Mouse (Mus musculus) liver, embryonic 16.5 days (tissue): ENCODE results near the gene 4930455H04Rik. TPM values are rescaled to one million over a fixed set of nuclear protein-coding genes. Genes with fewer than 3 reads are reported as not detected.
A peak's percentile ranks its signal among the peaks of the same experiment; 100 is the strongest.

Source experiments
- ATAC-seq: fragments of 200-750 bp; cut with Nextera tagmentation; 2 replicates; pipeline ENCODE4 v1.8.0; 2017; ENCODE audit warnings: low read depth, mild to moderate bottlenecking, moderate number of reproducible peaks, moderate library complexity
- H3K27ac ChIP-seq: fragments of 300-500 bp; sonication (generic); 2 replicates; pipeline ENCODE4 v1.5.1; 2014; ENCODE audit warnings: mild to moderate bottlenecking, low read length
- H3K27me3 ChIP-seq: fragments of 300-500 bp; sonication (generic); 2 replicates; pipeline ENCODE4 v1.6.1; 2014; ENCODE audit warnings: low read depth, low read length, mixed read lengths; ENCODE audit not compliant: control insufficient read depth, insufficient read depth
- H3K36me3 ChIP-seq: fragments of 300-500 bp; sonication (generic); 2 replicates; pipeline ENCODE4 v1.6.1; 2014; ENCODE audit warnings: mild to moderate bottlenecking; ENCODE audit not compliant: control insufficient read depth, insufficient read depth
- H3K4me1 ChIP-seq: fragments of 300-500 bp; sonication (generic); 2 replicates; pipeline ENCODE4 v1.6.1; 2014; ENCODE audit warnings: low read depth, low read length, mixed read lengths; ENCODE audit not compliant: control insufficient read depth
- H3K4me2 ChIP-seq: fragments of 300-500 bp; sonication (generic); 2 replicates; pipeline ENCODE4 v1.6.1; 2014; ENCODE audit warnings: low read depth, low read length, mixed read lengths
- H3K4me3 ChIP-seq: fragments of 300-500 bp; sonication (generic); 2 replicates; pipeline ENCODE4 v1.5.1; 2014; ENCODE audit warnings: low read depth, mild to moderate bottlenecking, low read length
- H3K9ac ChIP-seq: fragments of 300-500 bp; sonication (generic); 2 replicates; pipeline ENCODE4 v1.6.1; 2014; ENCODE audit warnings: low read depth, low read length
- H3K9me3 ChIP-seq: fragments of 300-500 bp; sonication (generic); replicated peaks from 2 replicates; pipeline ENCODE4 v1.6.1; 2016; ENCODE audit warnings: low read length; ENCODE audit not compliant: control insufficient read depth
- WGBS: fragments of 180-500 bp; shearing (Covaris S2); extraction: QIAGEN DNeasy Blood & Tissue Kit; methylation state at CpG from one replicate; pipeline ENCODE4 v1.1.7; 2014; ENCODE audit not compliant: insufficient replicate concordance; 5-methylcytosine and 5-hydroxymethylcytosine counted together
- polyA plus RNA-seq: library from polyadenylated mRNA; unstranded; fragments of >200 nt; fragmentation: Nextera tagmentation; extraction: Ambion mirVana; gene quantifications from 2 replicates; pipeline ENCODE4 v1.2.1, GENCODE M21; 2015

The 4930455H04Rik gene
- polyA plus RNA-seq, 1 experiment from 2014 or later = not detected

DNA sequence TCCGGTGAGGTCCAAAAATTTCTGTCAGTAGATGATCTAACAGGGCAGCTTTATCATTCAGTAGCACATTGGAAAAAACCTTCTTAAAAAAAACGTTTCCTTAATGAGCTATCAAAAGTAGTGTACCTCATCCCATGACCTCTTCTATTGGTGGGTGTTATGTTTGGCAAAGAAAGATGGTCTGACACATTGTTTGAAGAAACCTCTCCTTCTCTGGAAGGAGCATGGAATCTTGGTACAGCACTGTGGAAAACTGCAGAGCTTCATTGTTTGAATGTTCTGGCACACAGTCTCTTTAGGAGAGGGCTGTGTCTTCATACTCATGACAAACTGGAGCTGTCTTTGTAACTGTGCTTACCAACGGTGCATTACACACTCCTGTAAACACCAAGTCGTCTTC lies 4.9 kb upstream of the 4930455H04Rik start:
- no peak overlapping the region for H3K4me2 ChIP-seq
- H3K9me3 ChIP-seq = no peaks in the 10 kb centered on the region
- no peak overlapping the region for H3K27ac ChIP-seq
- H3K4me3 ChIP-seq = no peak overlapping the region
- no peak for ATAC-seq
- no peaks in the 10 kb centered on the region for H3K36me3 ChIP-seq
- H3K27me3 ChIP-seq = no peaks in the 10 kb centered on the region
- H3K9ac ChIP-seq = no peak overlapping the region
- 53% methylated on average over 4 of the region's 4 CpGs for WGBS
- no peaks in the 10 kb centered on the region for H3K4me1 ChIP-seq

DNA sequence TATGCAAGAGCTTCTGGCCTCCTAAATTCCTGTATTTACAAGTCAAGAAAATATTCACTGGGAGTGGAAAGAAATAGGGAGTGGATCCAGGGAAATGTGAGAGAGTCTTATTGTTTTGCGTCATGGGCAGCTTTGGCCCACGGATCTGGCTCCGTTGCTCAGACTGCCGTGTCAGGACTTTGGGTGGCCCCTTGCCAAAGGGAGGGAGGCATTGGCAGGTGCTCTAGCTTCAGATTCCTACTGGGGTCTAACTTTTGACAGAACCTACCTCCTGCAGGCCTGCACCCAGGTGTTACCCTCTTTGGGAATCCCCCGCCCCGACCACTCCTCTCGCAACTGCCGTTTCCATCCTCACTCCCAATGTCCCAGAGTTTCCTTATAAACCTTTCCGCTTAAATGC lies 3.6 kb upstream of the 4930455H04Rik start:
- WGBS = 86% methylated on average over 9 of the region's 9 CpGs
- Histone ChIP-seq H3K27me3 (no peaks in the 10 kb centered on the region), H3K9ac (no peak overlapping the region), H3K4me1 (no peaks in the 10 kb centered on the region), H3K4me2 (no peak overlapping the region), H3K27ac (no peak overlapping the region), H3K9me3 (no peaks in the 10 kb centered on the region), H3K4me3 (no peak overlapping the region), H3K36me3 (no peaks in the 10 kb centered on the region)
- ATAC-seq = no peak

DNA sequence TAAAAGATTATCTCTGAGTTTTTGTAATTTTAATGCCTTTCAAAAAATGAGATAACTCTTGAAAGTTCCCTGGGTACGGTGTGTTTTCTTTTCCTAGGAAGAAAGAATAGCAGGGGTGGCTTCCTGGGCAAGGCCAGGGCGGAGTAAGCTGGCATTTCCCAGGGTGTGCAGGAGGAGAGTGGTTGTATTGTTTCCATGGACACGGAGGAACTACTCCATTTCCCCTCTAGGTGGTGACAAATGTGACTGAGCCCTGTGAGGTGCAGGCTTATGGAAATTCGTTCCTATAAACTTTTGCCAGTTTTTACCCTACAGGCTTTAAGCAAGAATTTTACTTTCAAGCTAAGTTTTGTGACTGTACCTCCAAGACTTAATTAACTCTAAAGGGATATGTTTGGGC lies 1.8 kb upstream of the 4930455H04Rik start:
- 9% methylated on average over 4 of the region's 4 CpGs for whole genome bisulfite sequencing
- Histone ChIP-seq H3K4me2 (no peak overlapping the region), H3K9ac (no peak overlapping the region), H3K4me1 (no peaks in the 10 kb centered on the region), H3K4me3 (no peak overlapping the region), H3K36me3 (no peaks in the 10 kb centered on the region), H3K27ac (no peak overlapping the region), H3K27me3 (no peaks in the 10 kb centered on the region), H3K9me3 (no peaks in the 10 kb centered on the region)
- ATAC-seq = peak; percentile 59; the same call in 1 of the 2 replicates

DNA sequence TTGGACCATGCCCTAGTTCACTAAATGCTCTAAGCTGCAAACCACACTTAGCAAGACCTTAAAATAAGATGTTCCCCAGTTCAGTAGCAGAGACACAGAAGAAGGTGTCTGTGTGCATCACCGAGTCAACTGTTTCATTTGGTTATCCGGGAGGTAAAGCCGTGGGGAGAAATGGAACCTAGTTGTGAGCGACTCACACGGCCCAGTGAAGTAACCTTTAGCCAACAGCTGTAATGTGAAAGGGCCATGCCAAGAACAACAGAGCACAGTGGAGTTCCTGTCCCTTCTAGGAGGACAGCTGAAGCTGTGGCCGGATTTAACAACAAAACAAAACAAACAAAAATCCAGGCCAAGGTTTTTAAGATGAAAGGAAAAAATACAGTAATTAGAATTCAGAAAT lies 1.3 kb upstream of the 4930455H04Rik start:
- peak overlapping the region; percentile 27; the same call in 1 of the 2 replicates for H3K4me3 ChIP-seq
- H3K9me3 ChIP-seq = no peaks in the 10 kb centered on the region
- H3K27me3 ChIP-seq = no peaks in the 10 kb centered on the region
- 52% methylated on average over 6 of the region's 6 CpGs for WGBS
- no peak overlapping the region for H3K9ac ChIP-seq
- peak overlapping the region; percentile 32 for H3K4me2 ChIP-seq
- ATAC-seq = peak; percentile 74
- H3K36me3 ChIP-seq = no peaks in the 10 kb centered on the region
- H3K4me1 ChIP-seq = no peaks in the 10 kb centered on the region
- peak overlapping the region; percentile 50; the same call in 1 of the 2 replicates for H3K27ac ChIP-seq

DNA sequence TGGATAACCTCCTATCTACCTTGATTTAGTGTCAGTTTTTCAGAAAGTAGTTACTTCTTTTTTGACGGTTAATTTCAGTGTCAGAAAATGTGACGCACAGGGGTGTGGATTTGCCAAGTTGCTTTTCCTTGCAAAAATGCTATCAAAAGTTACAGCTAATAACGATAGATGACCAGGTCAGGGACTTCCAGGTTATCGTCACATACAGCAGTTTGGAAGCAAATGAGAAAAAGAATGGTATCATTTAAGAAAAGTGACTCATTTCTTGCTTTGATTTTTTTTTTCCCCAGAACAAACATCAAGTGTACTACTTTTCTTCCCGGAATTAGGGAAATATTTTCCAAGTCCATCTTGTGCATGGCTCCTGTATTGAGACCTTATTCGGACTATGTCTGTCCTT lies 631 bp upstream of the 4930455H04Rik start:
- Histone ChIP-seq H3K4me3 (peak overlapping the region; percentile 22; the same call in 1 of the 2 replicates), H3K27me3 (no peaks in the 10 kb centered on the region), H3K9me3 (no peaks in the 10 kb centered on the region), H3K4me1 (no peaks in the 10 kb centered on the region), H3K9ac (no peak overlapping the region), H3K27ac (no peak overlapping the region), H3K4me2 (no peak overlapping the region), H3K36me3 (no peaks in the 10 kb centered on the region)
- 64% methylated on average over 6 of the region's 6 CpGs for WGBS
- no peak for ATAC-seq

DNA sequence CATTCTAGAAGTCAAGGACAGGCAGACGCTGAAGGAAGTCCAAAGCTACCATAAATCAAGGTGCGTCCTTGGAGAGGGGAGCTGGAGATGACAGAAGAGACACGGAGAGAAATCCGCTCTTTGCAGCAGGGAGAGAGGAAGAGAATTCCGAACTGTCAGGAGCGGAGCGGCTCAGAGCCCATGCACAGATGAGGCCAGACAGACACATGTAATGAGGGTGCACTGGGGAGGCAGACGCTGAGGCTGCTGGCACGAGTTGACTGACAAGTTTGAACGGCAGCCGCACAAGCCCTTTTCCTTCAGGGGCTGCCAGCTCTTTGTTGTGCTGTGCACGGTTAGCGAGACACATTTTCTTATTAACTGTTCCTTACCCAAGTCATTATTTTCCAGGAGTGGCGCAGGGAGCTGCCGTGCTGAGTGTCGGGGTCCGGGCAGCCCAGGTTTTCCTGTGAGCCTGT lies 502 bp downstream of the 4930455H04Rik start, which contains the start of gene Palmd:
TSS of gene Palmd (minus strand) at position 448 of the 458 bp plus-strand sequence.
- no peak within 1 kb of the TSS for H3K27ac ChIP-seq

DNA sequence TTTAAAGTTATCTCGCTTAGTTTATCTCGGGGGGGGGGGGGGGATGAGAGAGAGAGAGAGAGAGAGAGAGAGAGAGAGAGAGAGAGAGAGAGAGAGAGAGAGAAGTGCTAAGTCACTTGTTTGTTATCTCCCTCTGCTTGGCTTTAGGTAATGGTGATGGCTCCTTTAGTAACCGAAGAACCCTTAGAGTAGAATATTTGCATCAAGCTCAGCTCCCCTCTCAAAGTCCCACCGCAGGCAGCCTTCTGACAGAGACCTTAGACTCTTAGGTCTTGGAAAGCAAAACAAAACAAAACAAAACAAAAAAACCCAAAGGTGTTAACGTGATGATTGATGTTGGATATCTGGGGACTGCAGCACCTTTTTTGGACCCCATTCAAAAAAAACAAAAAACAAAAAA lies 936 bp downstream of the 4930455H04Rik start:
- Histone ChIP-seq H3K4me2 (peak overlapping the region; percentile 34; the same call in 1 of the 2 replicates), H3K9me3 (no peaks in the 10 kb centered on the region), H3K4me3 (peak overlapping the region; percentile 46; the same call in 1 of the 2 replicates), H3K27ac (no peak overlapping the region), H3K4me1 (no peaks in the 10 kb centered on the region), H3K9ac (no peak overlapping the region), H3K36me3 (no peaks in the 10 kb centered on the region), H3K27me3 (no peaks in the 10 kb centered on the region)
- 18% methylated on average over 5 of the region's 5 CpGs for WGBS
- no peak for ATAC-seq

More for the DNA sequence above, 502 bp downstream of the 4930455H04Rik start, which contains the start of gene Palmd:
- no peaks in the 10 kb centered on the region for H3K36me3 ChIP-seq
- peak within 1 kb of the TSS; percentile 34; the same call in 1 of the 2 replicates for H3K4me2 ChIP-seq
- H3K9ac ChIP-seq = peak within 1 kb of the TSS; percentile 29; the same call in 1 of the 2 replicates
- H3K27me3 ChIP-seq = no peaks in the 10 kb centered on the region
- peak; percentile 53; the same call in 1 of the 2 replicates for ATAC-seq
- H3K4me1 ChIP-seq = no peaks in the 10 kb centered on the region
- H3K4me3 ChIP-seq = peak within 1 kb of the TSS; percentile 46
- H3K9me3 ChIP-seq = no peaks in the 10 kb centered on the region
- WGBS = 9% methylated on average over 17 of the region's 17 CpGs

DNA sequence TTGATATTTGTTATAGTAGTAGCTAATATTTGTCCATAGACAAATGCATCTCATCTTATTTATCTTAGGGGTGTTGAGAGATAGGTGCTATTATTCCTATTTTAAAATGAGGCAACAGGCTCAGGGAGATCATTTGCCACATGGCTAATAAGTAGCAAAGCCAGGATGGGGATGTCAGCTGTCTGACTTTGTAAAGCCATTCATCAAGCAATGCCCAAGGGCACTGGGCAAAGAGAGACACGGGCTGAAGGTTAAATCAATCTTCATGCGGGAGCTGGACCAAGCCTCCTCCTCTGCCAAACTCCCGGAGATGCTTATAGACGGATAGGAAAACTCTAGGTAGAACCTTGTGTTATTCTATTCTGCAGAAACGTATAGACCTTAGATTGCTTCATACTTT lies 1.7 kb downstream of the 4930455H04Rik start:
- ATAC-seq = no peak
- no peaks in the 10 kb centered on the region for H3K36me3 ChIP-seq
- H3K4me1 ChIP-seq = no peaks in the 10 kb centered on the region
- WGBS = 53% methylated on average over 5 of the region's 5 CpGs
- no peak overlapping the region for H3K9ac ChIP-seq
- H3K4me3 ChIP-seq = no peak overlapping the region
- H3K27me3 ChIP-seq = no peaks in the 10 kb centered on the region
- H3K27ac ChIP-seq = no peak overlapping the region
- H3K4me2 ChIP-seq = no peak overlapping the region
- no peaks in the 10 kb centered on the region for H3K9me3 ChIP-seq

DNA sequence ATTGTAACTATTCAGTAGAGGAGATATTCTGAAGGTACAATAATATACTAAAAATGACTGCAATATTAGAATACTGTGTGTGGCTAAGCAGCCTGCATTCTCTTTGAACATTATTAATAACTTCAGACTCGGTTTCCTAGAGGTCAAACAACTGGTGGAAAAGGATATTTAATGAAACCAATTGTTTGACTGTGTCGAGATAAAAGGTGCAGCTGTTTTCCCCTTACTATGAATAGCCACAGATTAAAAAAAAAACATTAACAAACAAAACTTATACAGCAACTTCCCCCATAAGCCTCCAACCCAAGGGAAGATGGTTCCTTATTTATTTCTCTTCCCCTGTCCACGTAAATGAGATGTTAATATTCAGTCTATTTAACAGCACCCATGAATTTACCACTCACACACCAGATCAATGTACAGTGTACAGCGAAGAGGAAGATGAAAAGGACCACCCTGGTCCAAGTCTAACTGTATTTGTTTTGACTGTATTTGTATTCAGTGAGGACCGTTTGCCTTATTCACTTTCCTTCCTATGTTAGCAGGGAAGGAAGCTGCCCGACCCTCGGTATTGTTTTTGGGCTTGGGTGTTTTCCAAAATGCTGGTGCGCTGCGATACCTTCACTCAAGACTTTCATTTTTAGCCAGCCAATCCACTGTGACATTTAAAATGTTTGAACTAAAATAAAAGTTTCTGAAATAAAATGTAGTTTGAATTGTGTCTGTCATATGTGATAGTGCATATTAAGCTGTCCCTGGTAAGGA lies 13.9 kb downstream of the 4930455H04Rik start:
- Histone ChIP-seq H3K9ac (no peak overlapping the region), H3K9me3 (no peaks in the 10 kb centered on the region), H3K27ac (no peak overlapping the region), H3K36me3 (no peaks in the 10 kb centered on the region), H3K4me1 (no peaks in the 10 kb centered on the region), H3K27me3 (no peaks in the 10 kb centered on the region), H3K4me2 (no peak overlapping the region), H3K4me3 (no peak overlapping the region)
- ATAC-seq = no peak
- 37% methylated on average over 9 of the region's 9 CpGs for WGBS
